Mouse (Mus musculus) spleen, adult 2 months (tissue): ENCODE results near the gene Rapgef5.

Experiments used
- CTCF ChIP-seq: fragments of 200-500 bp; IDR thresholded peaks from 2 replicates; pipeline ENCODE4 v1.5.1; 2011; ENCODE audit warnings: mild to moderate bottlenecking, inconsistent platforms; ENCODE audit not compliant: insufficient read depth, insufficient read length, insufficient replicate concordance; ENCODE audit errors: extremely low read depth
- POLR2A ChIP-seq: fragments of 200-500 bp; IDR thresholded peaks from 2 replicates; pipeline ENCODE4 v1.6.1; 2011; ENCODE audit warnings: low read depth, low read length, inconsistent platforms

- no peak for TF ChIP-seq CTCF
- no peak for TF ChIP-seq POLR2A
Measured at GRCm38 (mm10) chr12:117771156-117771555, 254.9 kb downstream of the Rapgef5 start.
